Mouse (Mus musculus) right cerebral cortex, adult 2 months (tissue): ENCODE results near the gene Lrrc56.

ENCODE experiments used
- DNase-seq, 2 experiments: peaks; one replicate each; pipeline ENCODE4 v3.0.0; 2021 to 2022; ENCODE audit warnings: low spot score in 2 of 2

Lrrc56 gene

DNA sequence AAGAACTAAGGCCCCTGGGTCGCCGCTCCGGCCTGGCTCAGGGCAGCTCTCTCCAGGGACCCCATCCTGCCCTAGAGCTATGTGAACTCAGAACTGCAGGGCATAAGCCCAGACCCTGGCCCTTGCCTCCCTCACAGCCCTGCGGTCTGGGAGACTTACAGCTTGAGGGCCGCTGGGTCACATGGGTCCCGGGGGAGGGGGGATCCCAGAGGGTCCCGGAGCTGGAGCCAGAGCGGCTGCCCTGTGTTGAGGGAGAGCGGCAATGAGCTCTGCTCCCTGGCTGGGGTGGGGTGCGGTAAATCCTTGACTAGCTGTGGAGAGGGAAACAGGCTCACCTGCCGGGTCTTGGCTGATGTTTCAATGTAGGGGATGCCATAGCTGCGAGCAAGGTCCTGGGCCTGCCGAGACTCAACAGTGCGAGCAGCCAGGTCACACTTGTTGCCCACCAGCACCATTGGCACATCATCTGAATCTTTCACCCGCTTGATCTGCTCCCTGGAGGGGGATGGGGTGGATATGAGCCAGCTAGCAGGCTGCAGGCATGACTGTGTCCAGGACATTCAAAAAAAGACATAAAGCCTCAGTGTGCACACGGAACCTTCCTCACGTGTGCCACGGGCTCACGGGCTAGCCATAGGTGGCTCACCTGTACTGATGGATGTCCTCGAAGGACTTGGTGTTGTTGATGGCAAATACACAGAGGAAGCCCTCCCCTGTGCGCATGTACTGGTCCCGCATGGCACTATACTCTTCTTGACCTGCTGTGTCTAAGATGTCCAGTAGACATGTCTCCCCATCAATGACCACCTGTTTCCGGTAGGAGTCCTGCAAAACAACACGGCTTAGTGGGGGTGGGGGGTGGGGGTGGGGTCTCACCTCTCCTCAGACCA lies 1.9 kb upstream of the Lrrc56 start:
- DNase-seq, result no peak

- DNase-seq, result no peak
Observed at GRCm38 (mm10) chr7:141192776-141193347, 1.1 kb upstream of the Lrrc56 start.

GRCm38 (mm10) chr7:141193348-141193856 lies 555 bp upstream of the Lrrc56 start:
- peak; percentile 41 to 44 for DNase-seq

DNA sequence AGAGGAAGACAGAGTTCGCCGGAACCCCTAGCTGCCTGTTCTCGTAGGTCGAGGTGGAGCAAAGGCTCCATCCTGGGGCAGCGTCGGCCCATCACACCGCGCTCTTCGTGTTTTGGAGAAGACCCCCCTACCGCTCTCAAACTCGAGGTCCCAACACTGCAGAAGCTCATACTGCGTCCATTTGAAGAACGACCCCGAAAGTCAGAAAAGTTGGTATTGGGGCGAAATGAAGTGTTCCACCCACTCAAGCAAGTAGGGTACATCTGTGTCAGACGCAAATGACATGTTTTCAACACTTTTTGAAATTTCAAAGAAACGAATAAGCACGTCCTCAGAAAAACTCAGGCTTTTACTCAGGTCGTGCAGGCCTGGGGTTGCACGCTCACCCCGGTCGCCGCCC lies 452 bp downstream of the Lrrc56 start:
- DNase-seq, result peak in 1 of 2 experiments; percentile 21

GRCm38 (mm10) chr7:141194830-141195229 lies 873 bp downstream of the Lrrc56 start:
- peak; percentile 84 to 91 for DNase-seq

GRCm38 (mm10) chr7:141195754-141196153 lies 1.8 kb downstream of the Lrrc56 start:
- DNase-seq, result no peak

- DNase-seq, result no peak
Observed at GRCm38 (mm10) chr7:141196619-141197282, 2.8 kb downstream of the Lrrc56 start.

DNA sequence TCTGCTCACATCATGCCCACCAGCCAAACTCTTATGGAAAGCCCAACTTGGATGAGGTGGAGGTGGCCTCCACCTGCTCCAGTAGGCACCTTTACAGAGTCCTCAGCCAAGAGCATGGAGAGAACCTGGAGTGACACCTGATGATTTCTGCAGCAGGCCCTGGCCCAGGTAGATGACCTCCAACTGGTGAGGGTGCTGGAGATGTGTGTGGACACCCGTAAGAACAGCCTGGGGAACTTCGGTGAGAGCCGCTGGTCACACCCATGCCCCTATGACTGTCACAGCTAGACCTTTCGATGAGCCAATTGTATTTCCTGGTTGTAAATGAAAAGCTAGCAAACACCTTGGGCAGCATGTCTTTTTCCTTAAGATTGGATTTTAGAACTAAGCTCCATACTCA lies 4.2 kb downstream of the Lrrc56 start:
- no peak for DNase-seq

DNA sequence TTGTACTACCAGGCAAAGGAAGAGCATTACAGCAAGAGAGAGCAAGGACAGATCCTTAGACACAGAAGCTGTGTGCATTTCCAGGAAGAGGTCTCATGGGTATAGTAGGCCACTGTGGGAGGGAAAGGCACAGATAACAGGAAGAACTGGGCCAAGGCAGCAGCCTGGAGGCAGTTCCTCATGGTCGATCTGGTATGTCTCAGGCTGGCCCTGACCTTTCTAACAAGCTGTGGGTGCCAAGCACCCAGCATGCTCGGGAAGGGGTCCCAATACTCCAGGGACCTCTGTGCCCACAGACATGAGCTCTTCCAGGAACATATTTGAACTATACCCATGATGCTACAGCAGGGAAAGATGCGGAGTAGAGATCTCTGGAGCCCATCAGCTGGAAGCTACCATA lies 10.6 kb downstream of the Lrrc56 start:
- no peak for DNase-seq

DNA sequence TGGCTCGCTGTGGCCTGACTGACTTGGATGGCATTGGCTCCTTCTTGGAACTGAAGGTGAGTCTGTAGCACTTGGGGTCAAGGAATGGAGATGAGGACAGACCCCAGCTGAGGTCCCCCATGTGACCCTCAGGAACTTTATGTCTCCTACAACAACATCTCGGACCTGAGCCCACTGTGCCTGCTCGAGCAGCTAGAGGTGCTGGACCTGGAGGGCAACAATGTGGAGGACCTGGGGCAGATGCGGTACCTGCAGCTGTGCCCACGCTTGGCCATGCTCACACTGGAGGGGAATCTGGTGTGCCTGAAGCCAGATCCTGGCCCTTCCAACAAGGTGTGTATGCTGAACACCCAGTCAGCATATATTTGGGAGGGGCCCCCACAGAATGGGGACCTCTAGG lies 11.5 kb downstream of the Lrrc56 start:
- no peak for DNase-seq

DNA sequence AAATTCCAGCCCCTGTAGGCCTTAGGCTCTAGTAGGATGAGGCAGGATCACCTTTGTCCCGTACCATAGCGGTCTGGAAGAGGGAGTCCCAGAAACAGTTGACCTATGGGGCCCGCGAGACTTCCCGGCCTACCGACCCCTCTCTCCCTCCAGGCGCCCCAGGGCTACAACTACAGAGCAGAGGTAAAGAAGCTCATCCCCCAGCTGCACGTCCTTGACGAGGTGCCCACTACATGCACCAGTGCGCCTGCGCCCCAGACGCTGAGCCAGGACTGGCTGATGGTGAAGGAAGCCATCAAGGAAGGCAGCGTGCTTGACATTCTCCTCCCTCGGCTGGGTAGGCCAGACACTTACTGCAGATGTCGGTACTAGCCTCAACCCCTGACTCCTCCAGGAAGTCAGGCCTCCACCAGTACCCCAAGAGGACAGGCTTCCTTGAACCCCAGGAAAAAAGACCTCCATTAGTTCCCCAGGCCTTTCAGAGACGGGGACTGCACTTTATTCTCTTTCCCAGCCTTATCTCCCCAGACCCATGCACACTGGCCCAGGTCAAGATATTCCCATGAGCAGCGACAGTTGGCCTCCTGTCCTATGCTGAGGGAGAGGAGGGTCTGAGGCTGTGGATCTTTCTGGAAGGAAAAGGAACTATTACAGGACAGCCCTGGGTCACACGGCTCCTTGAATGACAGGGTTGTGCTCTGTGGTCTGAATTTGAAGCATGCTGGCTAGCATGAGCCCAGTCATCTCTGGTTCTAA lies 12.4 kb downstream of the Lrrc56 start:
- DNase-seq, result no peak

DNA sequence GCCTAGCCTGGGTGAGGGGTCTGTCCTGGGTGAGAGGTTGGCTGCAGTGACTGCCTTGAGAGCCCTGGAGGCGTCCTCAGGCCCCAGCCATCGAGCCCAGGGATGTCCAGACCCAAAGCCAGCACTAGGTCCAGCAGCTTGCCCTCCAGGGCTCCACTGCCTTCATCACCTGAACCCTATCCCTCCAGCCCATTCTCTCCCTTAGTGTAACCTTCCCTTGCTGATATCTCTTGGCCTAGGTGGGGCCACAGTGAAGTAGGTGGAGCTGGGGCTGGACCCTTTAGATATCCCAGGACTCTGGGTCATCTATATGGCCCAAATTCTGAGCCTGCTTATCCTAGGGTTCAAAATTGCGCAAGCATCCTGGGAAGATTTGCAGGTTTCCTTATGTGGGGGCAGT lies 15.6 kb downstream of the Lrrc56 start:
- DNase-seq, result no peak

DNA sequence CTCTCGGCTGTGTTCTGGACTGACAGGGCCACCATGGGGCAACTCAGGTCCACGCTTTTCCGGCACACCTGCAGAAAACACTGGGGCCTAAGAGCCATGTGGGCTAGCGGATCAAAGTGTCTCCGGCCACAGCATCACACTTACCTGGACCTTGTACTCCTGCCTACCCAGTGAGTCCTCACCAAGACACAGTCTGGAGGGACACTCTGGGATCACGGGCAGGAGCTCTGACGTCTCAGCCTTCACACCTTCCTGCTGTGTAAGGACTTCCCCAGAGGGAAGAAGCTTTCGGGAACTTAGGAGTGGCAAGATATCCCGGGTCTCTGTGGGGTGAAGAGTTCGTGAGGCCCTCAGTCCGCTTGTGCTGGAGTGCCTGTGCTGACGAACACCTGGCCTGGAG lies 16.2 kb downstream of the Lrrc56 start:
- DNase-seq, result no peak

DNA sequence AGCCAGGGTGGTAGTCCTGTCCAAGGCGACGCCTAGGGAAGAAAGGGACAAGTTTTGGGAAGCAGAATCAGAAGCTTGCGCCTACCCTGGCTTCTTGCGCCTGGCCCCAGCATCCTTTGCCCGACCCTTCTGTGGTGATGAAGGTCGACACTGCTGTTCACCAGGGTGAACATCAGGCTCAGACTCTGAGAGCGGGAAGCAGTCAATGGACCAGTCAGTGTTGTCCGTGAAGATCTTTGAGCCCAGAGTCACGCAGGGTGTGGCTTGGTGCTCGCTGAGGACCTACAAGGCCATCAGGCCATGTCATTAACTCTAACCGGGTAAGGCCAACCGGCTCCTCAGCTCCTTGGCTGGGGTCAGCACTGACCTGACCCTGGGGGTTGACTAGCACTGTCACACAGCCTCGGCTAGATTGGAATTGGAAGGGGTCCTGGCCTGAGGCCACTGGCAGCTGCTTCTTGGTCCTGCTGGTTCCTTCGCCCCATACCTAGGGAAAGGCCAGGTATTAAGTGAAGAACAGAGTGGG lies 16.7 kb downstream of the Lrrc56 start:
- DNase-seq, result no peak

DNA sequence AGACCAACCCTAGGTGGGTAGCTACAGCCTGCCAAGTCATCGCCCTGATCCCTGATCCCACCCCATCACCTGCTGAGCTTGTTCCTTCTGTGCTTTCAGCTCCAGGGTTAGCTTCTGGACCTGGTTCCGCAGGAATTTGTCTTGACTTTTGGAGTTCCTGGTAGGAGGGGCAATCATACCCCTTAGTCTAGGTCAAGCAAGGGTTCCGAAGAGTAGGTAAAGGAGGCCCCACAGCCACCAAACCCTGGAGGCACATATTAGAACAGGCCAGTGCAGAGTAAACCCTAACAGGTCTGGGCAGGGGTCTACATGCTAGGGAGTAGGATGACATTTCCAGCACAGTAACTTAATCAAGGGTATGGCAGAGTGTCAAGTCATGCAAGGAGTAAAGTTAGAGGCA lies 19.2 kb downstream of the Lrrc56 start:
- no peak for DNase-seq

DNA sequence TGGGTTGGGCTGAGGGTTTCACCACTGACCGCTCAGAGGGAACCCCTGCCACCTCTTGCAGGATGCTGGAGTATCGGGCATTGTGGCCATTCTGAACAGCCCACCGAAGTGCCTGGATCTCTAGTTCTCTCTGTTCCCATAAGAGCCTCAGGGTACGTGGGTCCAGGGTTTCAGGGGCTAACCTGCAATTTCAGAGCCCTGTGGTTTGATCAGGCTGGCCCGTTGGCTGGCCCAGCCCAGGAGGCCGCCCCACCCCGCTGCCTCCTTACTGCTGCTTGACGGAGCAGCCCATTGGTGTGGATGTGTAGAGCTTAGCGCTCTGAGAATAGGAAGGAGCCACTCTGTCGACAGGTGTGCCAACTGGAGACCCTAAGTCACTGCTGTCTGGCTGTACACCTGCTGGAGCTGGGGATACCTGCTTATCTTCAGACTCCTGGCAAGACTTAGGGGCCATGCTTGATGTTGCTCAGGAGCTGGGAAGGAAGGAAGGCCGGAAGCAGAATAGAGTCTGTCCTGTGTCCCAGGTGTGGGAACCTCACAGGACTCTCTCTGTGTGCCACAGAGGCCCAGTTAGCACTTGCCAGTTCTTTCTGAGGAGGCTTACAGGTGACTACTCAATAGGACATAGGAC lies 19.8 kb downstream of the Lrrc56 start, which contains the start of gene Lmntd2:
TSS of gene Lmntd2 (minus strand) at position 476 of the 631 bp plus-strand sequence.
- no peak for DNase-seq

DNA sequence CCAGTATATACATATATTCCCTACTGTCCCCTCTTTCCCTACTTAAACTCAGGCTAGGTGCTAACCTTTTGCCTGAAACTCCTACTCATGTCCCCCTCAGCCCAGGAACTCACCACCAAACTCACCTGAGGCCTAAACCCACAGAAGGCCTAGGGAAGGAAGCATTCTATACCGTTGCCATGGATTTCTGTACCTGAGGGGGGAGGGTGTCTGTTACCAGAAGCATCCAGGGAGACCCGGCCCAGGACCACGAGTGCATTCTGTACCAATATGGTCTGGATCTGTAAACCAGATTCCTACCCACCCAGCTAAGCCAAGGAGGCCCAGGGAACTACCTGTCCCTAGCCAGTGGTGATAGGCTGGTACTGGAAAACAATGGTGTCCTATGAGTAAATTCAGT lies 20.4 kb downstream of the Lrrc56 start:
- no peak for DNase-seq

GRCm38 (mm10) chr7:141215101-141215879 lies 21.3 kb downstream of the Lrrc56 start, which contains the start of gene Rassf7:
Gene Rassf7, plus strand, starts transcription at chr7:141215860.
- peak; percentile 71 to 74 for DNase-seq

- no peak for DNase-seq
Observed at GRCm38 (mm10) chr7:141215880-141216733, 22.1 kb downstream of the Lrrc56 start.
